Mouse (Mus musculus): ENCODE results near the gene Snx18. TPM values are rescaled to one million over a fixed set of nuclear protein-coding genes. Genes with fewer than 3 reads are reported as not detected.

Snx18 gene
- polyA plus RNA-seq, 1 experiment from 2014 or later = 25.2 TPM

DNA sequence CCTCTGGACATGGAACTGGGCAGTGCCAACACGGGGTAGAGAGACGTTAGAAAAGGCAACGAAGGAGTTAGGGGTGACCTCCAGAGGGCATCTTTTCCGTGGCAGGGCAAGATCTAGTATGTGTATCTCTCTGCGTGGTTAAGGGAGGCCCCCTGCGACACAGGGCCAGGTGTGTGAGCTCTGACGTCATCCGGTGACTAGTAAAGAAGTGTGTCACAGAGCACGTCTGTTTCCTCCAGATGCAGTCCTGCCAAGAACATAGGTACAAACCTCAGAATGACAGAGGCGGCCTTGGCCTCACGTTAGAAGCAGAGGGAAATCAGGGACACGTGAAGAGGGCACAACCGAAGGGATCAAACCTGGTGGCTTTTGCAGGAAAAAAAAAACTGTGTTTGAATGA, 44.1 kb downstream of the Snx18 start:
- ATAC-seq (ENCODE audit: insufficient number of reproducible peaks, low FRiP score, low TSS enrichment, low read depth) = no peak
- Histone ChIP-seq H3K27ac (no peak overlapping the region), H3K9ac (no peak overlapping the region), H3K9me3 (no peaks in the 10 kb centered on the region), H3K4me1 (peaks cover 11% of the 10 kb centered on the region), H3K27me3 (no peaks in the 10 kb centered on the region), H3K36me3 (no peaks in the 10 kb centered on the region), H3K4me2 (no peak overlapping the region), H3K4me3 (no peak overlapping the region)
- 72% methylated on average over 13 of the region's 13 CpGs for WGBS

DNA sequence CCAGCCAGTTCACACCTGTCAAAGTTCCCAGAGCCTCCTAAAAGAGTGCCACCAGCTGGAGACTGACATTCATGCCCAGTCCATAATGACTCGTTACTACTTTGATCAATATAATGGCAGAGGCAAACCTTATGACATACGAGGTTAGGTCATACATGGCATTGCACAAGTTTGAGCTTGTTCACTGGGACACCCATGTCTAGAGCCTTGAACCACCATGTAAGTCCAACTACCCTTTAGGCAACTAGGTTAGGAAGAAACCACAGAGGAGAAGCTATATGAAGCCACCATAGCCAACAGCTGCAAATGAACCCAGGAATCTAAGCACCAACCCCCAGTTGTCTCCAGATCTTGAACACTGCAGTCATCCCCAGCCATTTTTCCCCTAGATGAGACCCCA, 45.0 kb downstream of the Snx18 start:
- H3K4me3 ChIP-seq = no peak overlapping the region
- H3K9me3 ChIP-seq = no peaks in the 10 kb centered on the region
- H3K27me3 ChIP-seq = no peaks in the 10 kb centered on the region
- 90% methylated on average over 2 of the region's 2 CpGs for WGBS
- no peaks in the 10 kb centered on the region for H3K36me3 ChIP-seq
- peaks cover 12% of the 10 kb centered on the region for H3K4me1 ChIP-seq
- no peak overlapping the region for H3K27ac ChIP-seq
- ATAC-seq (ENCODE audit: insufficient number of reproducible peaks, low FRiP score, low TSS enrichment, low read depth) = no peak
- H3K4me2 ChIP-seq = no peak overlapping the region
- no peak overlapping the region for H3K9ac ChIP-seq

DNA sequence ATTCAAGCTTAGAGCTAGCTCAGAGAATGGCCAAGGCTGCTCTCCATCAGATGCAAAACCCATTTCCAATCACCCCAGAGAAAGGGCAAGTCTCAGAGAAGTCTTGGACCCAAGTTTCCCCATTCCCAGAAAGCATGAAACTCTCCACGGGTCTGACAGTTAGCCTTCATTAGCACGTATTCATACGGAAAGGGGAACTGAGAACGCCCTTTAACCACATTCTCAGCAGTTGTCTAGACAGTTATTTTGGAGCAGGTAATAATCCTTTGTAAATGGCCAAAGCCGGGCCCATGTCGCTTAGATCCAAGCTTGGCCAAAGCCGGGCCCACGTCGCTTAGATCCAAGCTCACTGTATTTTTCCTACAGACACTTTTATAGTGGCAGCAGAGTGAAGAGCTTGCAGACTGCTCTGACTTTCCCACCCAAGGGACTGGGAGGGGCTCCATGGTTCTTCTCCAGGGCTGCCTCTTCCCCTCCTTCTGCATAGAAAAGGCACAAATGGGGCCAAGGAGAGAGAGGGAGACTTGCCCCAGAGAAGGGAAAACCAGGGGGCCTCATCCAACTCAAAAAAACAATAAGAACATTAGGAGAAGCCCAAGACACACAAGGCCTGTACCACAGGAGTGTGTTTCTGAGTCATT, 46.2 kb downstream of the Snx18 start:
- Histone ChIP-seq H3K9ac (no peak overlapping the region), H3K27ac (no peak overlapping the region), H3K9me3 (no peaks in the 10 kb centered on the region), H3K36me3 (no peaks in the 10 kb centered on the region), H3K4me1 (peaks cover 12% of the 10 kb centered on the region), H3K4me3 (no peak overlapping the region), H3K4me2 (no peak overlapping the region), H3K27me3 (no peaks in the 10 kb centered on the region)
- no peak for ATAC-seq (ENCODE audit: insufficient number of reproducible peaks, low FRiP score, low TSS enrichment, low read depth)
- 64% methylated on average over 9 of the region's 9 CpGs for WGBS

- Histone ChIP-seq H3K9me3 (no peaks in the 10 kb centered on the region), H3K27ac (no peak overlapping the region), H3K9ac (no peak overlapping the region), H3K36me3 (no peaks in the 10 kb centered on the region), H3K4me2 (no peak overlapping the region), H3K4me1 (peaks cover 12% of the 10 kb centered on the region), H3K4me3 (no peak overlapping the region), H3K27me3 (no peaks in the 10 kb centered on the region)
- no peak for ATAC-seq (ENCODE audit: insufficient number of reproducible peaks, low FRiP score, low TSS enrichment, low read depth)
- 28% methylated on average over 2 of the region's 2 CpGs for WGBS
Observed at GRCm38 (mm10) chr13:113569526-113569925, 48.8 kb downstream of the Snx18 start.

DNA sequence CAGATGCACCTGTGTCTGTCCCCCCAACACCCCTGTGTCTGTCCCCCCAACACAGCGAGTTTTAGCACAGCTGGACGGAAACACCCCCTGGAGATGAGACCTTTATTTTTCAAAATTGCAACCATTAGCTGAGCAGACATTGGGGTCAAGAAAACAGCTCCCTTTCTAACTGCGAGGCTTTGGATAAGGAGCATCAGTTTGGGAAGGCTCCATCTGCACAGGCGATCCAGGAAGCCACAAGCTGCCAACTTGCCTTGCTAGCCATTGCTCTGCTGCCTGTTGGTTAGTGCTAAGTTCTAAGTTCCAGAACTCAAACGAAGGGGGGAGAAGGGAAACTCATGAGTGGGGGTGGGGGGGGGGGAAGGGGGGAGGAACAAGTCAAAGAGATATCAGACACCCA, 51.4 kb downstream of the Snx18 start:
- H3K4me2 ChIP-seq = no peak overlapping the region
- peaks cover 8% of the 10 kb centered on the region; the same call in 1 of the 2 replicates for H3K4me1 ChIP-seq
- no peaks in the 10 kb centered on the region for H3K27me3 ChIP-seq
- H3K36me3 ChIP-seq = no peaks in the 10 kb centered on the region
- H3K27ac ChIP-seq = no peak overlapping the region
- ATAC-seq (ENCODE audit: insufficient number of reproducible peaks, low FRiP score, low TSS enrichment, low read depth) = no peak
- WGBS = 91% methylated on average over 5 of the region's 5 CpGs
- no peak overlapping the region for H3K4me3 ChIP-seq
- no peaks in the 10 kb centered on the region for H3K9me3 ChIP-seq
- no peak overlapping the region for H3K9ac ChIP-seq

DNA sequence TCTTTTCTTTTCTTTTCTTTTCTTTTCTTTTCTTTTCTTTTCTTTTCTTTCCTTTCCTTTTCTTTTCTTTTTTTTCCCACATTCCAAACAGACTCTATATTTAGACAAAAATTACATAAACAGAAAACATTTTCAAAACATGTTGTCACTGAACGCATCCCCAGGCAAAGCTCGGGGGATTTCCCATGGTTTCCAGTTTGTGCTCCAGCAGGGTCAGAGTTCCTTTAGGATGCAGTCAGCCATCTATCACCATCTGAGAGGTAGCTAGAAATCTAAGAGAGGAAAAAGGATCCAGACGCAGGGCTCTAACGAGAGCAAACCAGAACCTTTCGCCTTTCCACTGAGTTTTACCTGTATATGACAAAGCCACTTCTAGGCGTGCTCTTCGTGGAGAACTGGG, 52.0 kb downstream of the Snx18 start:
- Histone ChIP-seq H3K27me3 (no peaks in the 10 kb centered on the region), H3K4me2 (no peak overlapping the region), H3K9ac (no peak overlapping the region), H3K27ac (no peak overlapping the region), H3K4me3 (no peak overlapping the region), H3K4me1 (peaks cover 8% of the 10 kb centered on the region; the same call in 1 of the 2 replicates), H3K36me3 (no peaks in the 10 kb centered on the region), H3K9me3 (no peaks in the 10 kb centered on the region)
- 93% methylated on average over 7 of the region's 7 CpGs for WGBS
- no peak for ATAC-seq (ENCODE audit: insufficient number of reproducible peaks, low FRiP score, low TSS enrichment, low read depth)

DNA sequence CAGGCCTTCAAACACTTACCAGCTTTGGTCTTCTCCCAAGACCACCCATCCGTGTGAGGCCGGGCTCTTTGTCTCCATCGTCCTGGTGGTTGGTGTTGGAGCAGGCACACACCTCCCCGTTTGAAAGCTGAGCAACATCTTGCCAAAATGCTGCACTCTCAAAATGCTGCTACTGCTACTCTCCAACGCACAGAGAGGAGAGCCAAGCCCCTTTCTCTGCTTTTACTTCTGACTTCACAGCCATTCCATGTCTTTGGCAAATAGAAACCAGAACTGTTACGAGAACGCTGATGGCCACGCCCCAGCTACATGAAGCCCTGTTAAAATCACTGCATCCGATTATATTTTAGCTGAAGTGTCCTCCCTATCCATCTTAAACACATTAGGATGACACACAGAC, 58.7 kb downstream of the Snx18 start:
- Histone ChIP-seq H3K27ac (no peak overlapping the region), H3K4me2 (no peak overlapping the region), H3K4me1 (peaks cover 9% of the 10 kb centered on the region), H3K9ac (no peak overlapping the region), H3K36me3 (no peaks in the 10 kb centered on the region), H3K4me3 (no peak overlapping the region), H3K9me3 (no peaks in the 10 kb centered on the region), H3K27me3 (no peaks in the 10 kb centered on the region)
- 64% methylated on average over 9 of the region's 9 CpGs for WGBS
- no peak for ATAC-seq (ENCODE audit: insufficient number of reproducible peaks, low FRiP score, low TSS enrichment, low read depth)

GRCm38 (mm10) chr13:113556538-113556937, 61.8 kb downstream of the Snx18 start:
- Histone ChIP-seq H3K4me3 (no peak overlapping the region), H3K27me3 (no peaks in the 10 kb centered on the region), H3K36me3 (no peaks in the 10 kb centered on the region), H3K4me1 (peaks cover 9% of the 10 kb centered on the region), H3K4me2 (no peak overlapping the region), H3K9me3 (no peaks in the 10 kb centered on the region), H3K9ac (no peak overlapping the region), H3K27ac (no peak overlapping the region)
- ATAC-seq (ENCODE audit: insufficient number of reproducible peaks, low FRiP score, low TSS enrichment, low read depth) = no peak

- Histone ChIP-seq H3K27me3 (no peaks in the 10 kb centered on the region), H3K27ac (no peak overlapping the region), H3K9me3 (no peaks in the 10 kb centered on the region), H3K4me3 (no peak overlapping the region), H3K4me1 (peaks cover 16% of the 10 kb centered on the region), H3K9ac (no peak overlapping the region), H3K36me3 (no peaks in the 10 kb centered on the region), H3K4me2 (no peak overlapping the region)
- 71% methylated on average over 2 of the region's 2 CpGs for WGBS
- ATAC-seq (ENCODE audit: insufficient number of reproducible peaks, low FRiP score, low TSS enrichment, low read depth) = no peak
Observed at GRCm38 (mm10) chr13:113555226-113555625, 63.1 kb downstream of the Snx18 start.

DNA sequence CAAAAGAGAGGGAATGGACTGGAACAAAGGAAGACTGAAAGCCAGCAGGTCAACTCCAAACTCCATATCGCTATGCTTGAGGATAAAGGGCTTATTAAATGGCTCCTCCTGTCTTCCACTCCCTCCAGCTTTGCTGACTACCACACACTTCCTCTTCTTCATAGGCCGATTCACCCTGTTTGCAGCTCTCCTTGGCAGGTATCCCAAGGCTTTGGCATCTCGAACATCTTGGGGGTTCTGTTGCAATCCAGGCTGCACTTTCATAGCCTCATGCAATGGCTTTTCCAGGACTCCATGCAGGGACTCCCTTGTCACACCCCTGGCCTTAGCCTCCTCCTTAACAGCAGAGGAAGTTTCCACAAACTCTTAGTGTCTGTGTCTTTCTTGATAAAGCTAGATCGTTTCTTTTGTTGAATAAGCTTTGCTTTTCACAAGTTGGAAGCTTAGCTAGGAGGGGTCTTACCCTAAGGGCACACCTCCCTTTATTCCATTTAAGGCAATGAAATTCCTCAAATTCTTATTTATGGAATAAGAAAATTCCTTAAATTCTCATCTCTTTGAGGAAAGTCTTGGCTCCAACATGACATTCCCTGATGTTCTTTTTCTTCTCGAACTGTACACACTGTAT, 64.6 kb downstream of the Snx18 start:
- Histone ChIP-seq H3K4me1 (peaks cover 12% of the 10 kb centered on the region), H3K9ac (no peak overlapping the region), H3K36me3 (no peaks in the 10 kb centered on the region), H3K4me3 (no peak overlapping the region), H3K9me3 (no peaks in the 10 kb centered on the region), H3K27me3 (no peaks in the 10 kb centered on the region), H3K27ac (no peak overlapping the region), H3K4me2 (no peak overlapping the region)
- WGBS = 60% methylated on average over 5 of the region's 5 CpGs
- ATAC-seq (ENCODE audit: insufficient number of reproducible peaks, low FRiP score, low TSS enrichment, low read depth) = no peak

DNA sequence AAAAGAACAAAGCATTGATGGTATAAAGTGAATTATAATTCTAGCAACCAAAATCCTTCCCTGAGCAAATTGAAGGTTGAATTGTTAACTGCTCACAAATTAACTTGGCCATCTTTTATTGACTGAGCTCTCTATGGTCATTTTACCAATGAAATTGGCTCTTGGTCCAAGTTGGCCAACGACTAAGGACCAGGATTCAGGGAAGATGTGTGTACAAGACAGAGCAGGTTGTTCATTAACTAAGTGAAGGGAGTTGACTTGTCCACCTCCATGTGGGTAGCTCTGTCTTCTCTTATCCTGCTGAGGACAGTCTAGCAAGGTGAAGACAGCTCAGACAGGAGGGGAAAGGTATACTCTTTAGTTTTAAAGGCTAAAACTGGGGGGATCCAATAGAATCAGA, 66.0 kb downstream of the Snx18 start:
- H3K4me3 ChIP-seq = no peak overlapping the region
- 85% methylated on average over 1 of the region's 1 CpGs for WGBS
- no peaks in the 10 kb centered on the region for H3K27me3 ChIP-seq
- H3K4me1 ChIP-seq = peaks cover 12% of the 10 kb centered on the region
- H3K4me2 ChIP-seq = no peak overlapping the region
- H3K27ac ChIP-seq = no peak overlapping the region
- H3K36me3 ChIP-seq = no peaks in the 10 kb centered on the region
- ATAC-seq (ENCODE audit: insufficient number of reproducible peaks, low FRiP score, low TSS enrichment, low read depth) = no peak
- no peaks in the 10 kb centered on the region for H3K9me3 ChIP-seq
- H3K9ac ChIP-seq = no peak overlapping the region

- ATAC-seq (ENCODE audit: insufficient number of reproducible peaks, low FRiP score, low TSS enrichment, low read depth) = no peak
- WGBS = 46% methylated on average over 8 of the region's 8 CpGs
Observed at GRCm38 (mm10) chr13:113550866-113551565, 67.3 kb downstream of the Snx18 start.

More at GRCm38 (mm10) chr13:113550866-113551565, 67.3 kb downstream of the Snx18 start:
- no peak overlapping the region for H3K4me3 ChIP-seq
- H3K4me1 ChIP-seq = peaks cover 12% of the 10 kb centered on the region
- no peak overlapping the region for H3K9ac ChIP-seq
- H3K27me3 ChIP-seq = no peaks in the 10 kb centered on the region
- H3K36me3 ChIP-seq = no peaks in the 10 kb centered on the region
- no peak overlapping the region for H3K4me2 ChIP-seq
- H3K9me3 ChIP-seq = no peaks in the 10 kb centered on the region
- peak overlapping the region; percentile 43; the same call in 1 of the 2 replicates for H3K27ac ChIP-seq

Data from limb, embryonic 15.5 days (tissue).